Mouse (Mus musculus) left cerebral cortex, postnatal 14 days (tissue): ENCODE measurements around the gene Tubb2a. TPM values are rescaled to one million over a fixed set of nuclear protein-coding genes. Genes with fewer than 3 reads are reported as not detected.
A peak's percentile ranks its signal among the peaks of the same experiment; 100 is the strongest.

Source experiments
- DNase-seq, 2 experiments: peaks; one replicate each; pipeline ENCODE4 v3.0.0; 2021 to 2022; ENCODE audit warnings: low spot score in 2 of 2, mixed read lengths in 1 of 2
- intact Hi-C: fragments of 180-260 bp; cut with DNase I; formaldehyde crosslinking; loops from one replicate; pipeline ENCODE4 v1.15.1; 2025
- long read RNA-seq, 2 experiments: library from polyadenylated mRNA; stranded (forward); transcript quantifications; one replicate each; pipeline ENCODE4 v2.0.0; 2021
- total RNA-seq, 2 experiments: library from RNA; stranded (reverse); gene quantifications; 2 replicates each; pipeline ENCODE4 v1.2.3; 2021

The Tubb2a gene
- total RNA-seq: 1,000 to 10,000 TPM; 1,973 to 2,002 TPM
- long read RNA-seq, experiment 1, transcript Tubb2a-201 (4 exons, 1,610 nt): major isoform, 4,889 of 5,163 reads
- long read RNA-seq, experiment 1, partial matches to known transcripts: 36 of 5,163 reads
- long read RNA-seq, experiment 1, other reads (novel, unspliced or antisense): 238 of 5,163 reads
- long read RNA-seq, experiment 2, transcript Tubb2a-201 (4 exons, 1,610 nt): major isoform, 4,324 of 4,534 reads
- long read RNA-seq, experiment 2, partial matches to known transcripts: 198 of 4,534 reads
- long read RNA-seq, experiment 2, other reads (novel, unspliced or antisense): 12 of 4,534 reads

DNA sequence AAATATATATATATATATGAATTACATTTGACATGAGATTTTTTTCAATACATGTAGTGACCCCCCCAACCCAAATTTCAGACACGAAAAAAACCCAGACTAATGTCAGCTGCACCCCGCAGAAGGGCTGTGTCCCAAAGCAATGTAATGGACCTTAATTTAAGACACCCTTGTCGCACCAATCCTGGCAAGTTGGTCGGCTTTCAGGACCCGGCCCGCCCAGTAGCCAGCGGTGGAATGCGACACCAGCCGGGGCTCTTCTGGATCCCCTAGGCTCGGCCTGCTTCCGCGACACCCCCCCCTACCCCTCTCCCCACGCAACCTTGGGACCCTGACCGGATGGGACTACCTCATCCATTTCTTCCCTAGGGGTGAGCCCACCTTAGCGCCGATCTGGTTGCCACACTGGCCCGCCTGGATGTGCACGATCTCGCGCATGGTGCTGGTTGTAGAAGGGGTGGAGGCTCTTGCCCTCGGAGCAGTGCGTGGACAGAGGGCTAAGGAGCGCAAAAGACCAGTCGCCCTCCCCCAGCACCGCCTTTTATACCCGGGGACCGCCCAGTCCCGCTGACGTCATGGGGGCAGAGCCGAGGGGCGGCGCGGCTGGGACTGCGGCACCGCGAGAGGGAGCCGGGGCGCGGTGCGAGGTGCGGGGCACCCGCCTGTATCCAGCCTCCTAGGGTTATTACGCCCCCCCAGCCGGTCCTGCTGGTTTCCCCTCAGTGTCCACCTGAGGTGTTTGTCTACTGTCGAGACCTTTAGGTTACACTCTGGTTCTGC is at the start of gene Tubb2a:
TSS of gene Tubb2a (minus strand) at position 516 of the 780 bp plus-strand sequence.
- DNase-seq: peak; percentile 91 to 94
- intact Hi-C loops: loop anchor here (2.0 kb wide), 2 partner anchors 51 to 77 kb away; no protein-coding TSS in a partner anchor

DNA sequence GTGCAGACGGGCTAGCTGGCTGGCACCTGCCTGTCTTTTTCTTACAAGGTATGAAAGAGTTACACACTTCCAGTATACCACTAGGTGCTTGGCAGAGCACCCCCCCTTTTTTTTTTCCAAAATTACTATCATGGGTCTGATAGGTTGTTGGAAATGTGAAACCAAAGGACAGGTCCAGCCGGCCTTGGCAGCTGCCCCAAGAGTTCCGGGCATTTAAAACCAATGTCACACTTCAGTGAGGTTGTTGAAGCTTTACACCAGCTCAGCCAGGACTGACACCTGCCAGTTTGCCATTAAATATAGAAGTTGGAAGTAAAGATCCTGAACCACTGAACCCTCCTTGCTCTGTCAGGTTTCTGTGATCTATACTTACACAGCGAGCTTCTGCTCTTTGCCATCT is 47.9 kb upstream of the Tubb2a start:
- DNase-seq: no peak
- intact Hi-C loops: no loop called here

DNA sequence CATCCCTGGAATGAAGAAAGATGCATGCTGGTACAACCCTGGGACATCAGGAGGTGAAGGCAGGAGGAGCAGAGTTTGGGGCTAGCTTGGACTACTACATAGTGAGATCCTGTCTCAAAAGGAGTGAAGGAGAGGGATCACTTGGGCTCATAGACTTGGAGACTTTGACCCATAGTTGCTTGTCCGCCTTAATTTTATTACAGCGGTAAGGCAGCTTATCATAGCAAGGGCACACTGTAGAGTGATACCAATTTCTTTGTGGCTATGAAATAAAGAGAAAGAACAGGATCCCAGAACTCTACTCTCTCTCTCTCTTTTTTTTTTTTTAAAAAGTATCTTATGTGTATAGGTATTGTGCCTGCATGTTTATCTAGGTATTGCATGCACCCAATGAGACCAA is 42.7 kb upstream of the Tubb2a start:
- intact Hi-C loops: no loop called here
- no peak for DNase-seq

DNA sequence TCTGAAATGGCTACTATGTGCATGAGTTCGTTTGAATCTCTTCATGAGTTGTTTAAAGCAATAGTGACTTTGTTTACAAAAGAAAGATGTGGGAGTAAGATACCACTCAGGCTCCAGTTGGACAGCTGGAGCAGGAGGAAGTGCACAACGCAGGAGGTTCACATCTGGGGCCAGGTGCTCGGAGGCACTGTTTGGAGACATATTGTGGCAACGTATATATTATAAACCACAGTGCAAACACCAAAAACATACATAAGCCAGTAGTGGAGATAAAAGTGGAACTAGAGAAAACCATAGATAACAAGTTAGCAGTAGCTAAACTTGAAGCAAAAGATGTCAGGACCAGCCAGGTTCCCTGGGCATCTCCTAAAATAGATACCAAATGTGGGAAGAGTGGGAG is 41.6 kb upstream of the Tubb2a start:
- intact Hi-C loops: no loop called here
- DNase-seq: no peak

DNA sequence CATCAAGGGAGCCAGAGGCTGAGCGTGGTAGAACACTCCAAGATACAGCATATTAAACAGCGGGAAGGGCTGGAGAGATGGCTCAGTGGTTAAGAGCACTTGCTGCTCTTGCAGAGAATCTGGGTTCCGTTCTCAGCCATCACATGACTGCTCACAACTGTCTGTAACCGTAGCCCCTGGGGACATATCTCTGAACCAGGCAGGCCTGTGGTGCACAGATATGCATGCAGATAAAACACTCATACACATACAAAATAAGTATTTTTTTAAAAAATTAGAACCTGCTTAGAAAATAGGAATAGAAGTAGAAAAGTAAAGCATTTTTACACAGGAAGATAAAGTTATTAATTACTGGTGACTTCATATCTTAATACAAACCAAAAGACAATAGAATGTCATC is 41.0 kb upstream of the Tubb2a start:
- intact Hi-C loops: no loop called here
- DNase-seq: no peak

- intact Hi-C loops: no loop called here
- no peak for DNase-seq
These were observed 38.7 kb upstream of the Tubb2a start for GRCm38 (mm10) chr13:34116508-34116907.

- intact Hi-C loops: no loop called here
- DNase-seq: no peak
These were observed 36.8 kb upstream of the Tubb2a start for GRCm38 (mm10) chr13:34114654-34115053.

GRCm38 (mm10) chr13:34113086-34113485 is 35.3 kb upstream of the Tubb2a start:
- no peak for DNase-seq
- intact Hi-C loops: no loop called here

DNA sequence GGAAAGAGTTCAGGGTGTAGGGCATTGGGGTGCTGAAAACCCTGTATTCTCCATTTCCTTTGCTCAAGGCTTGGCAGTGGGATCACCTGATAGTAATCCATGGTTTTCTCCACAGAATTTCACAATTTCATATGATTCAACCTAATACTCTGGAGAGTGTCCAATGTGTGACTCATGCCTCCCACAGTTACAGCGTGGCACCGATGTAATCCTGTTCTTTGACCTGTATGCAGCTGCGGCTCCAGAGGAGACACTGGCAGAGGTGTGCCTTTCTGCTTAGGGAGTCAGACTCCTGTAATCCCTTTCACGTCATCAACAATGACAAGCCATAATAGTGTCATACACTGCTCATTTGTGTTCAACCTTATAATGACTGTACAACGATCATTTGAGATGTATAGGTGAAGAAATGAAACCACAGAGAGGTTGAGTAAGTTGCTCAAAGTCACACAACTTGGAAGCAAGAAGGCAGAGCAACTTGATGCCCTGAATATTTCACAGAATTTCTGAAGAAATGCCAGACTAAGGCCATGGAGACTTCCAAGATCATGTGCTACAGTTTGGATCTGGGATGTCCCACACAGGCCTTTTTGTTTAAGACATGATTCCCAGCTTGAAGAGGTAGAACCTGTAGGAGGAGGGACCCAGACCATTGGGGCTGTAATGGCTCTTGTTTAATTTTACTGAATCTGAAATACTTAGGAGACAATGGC is 34.7 kb upstream of the Tubb2a start:
- DNase-seq: no peak
- intact Hi-C loops: no loop called here

DNA sequence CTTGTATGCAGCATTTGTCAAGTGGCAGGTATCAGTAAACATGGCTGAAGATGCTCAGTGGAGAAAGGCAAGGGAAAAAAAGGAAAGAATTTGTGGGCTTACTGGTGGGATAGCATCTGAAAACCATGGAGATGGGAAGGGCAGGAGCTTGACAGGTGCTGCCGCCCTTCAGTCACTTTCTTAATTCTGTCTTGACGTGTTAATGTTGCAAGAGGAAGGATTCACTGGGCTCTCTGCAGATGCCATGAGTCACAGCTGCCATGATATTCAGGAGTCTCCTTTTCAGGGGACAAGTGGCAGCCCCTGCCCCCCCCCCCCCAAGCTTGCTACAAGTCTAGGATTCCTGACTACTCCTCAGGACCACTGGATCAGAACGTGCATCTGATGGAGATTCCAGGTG is 34.1 kb upstream of the Tubb2a start:
- no peak for DNase-seq
- intact Hi-C loops: no loop called here

GRCm38 (mm10) chr13:34111019-34111418 is 33.2 kb upstream of the Tubb2a start:
- no peak for DNase-seq
- intact Hi-C loops: no loop called here

GRCm38 (mm10) chr13:34109677-34110058 is 31.9 kb upstream of the Tubb2a start:
- intact Hi-C loops: no loop called here
- DNase-seq: no peak

DNA sequence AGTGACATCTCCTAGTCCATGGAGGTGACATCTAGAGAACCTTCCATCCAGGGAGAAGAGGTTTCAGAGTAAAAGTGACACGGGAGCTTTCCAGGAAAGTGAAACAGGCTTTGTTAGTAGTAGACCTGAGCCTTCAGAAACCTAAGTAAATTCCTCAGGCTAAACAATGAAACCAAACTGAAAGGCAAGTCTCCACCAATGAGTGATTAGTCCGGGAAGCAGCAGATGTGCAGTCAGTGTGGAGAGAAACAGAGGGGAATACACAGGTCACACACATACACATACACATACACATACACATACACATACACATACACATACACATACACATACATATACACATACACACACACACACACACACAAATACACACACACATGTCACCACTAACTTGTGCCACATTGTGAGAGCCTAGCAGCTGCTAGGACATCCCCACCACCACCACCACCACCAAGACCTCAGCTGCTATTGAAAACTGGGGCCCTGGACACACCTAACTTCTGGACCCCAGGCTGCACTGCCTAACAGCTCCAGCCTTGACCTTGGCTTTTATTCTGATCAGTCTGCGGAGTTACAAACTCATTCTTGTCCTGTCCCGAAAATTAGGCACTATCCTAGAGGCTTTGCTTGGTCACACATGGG is 31.3 kb upstream of the Tubb2a start:
- no peak for DNase-seq
- intact Hi-C loops: no loop called here

GRCm38 (mm10) chr13:34106999-34107398 is 29.2 kb upstream of the Tubb2a start:
- intact Hi-C loops: no loop called here
- no peak for DNase-seq

DNA sequence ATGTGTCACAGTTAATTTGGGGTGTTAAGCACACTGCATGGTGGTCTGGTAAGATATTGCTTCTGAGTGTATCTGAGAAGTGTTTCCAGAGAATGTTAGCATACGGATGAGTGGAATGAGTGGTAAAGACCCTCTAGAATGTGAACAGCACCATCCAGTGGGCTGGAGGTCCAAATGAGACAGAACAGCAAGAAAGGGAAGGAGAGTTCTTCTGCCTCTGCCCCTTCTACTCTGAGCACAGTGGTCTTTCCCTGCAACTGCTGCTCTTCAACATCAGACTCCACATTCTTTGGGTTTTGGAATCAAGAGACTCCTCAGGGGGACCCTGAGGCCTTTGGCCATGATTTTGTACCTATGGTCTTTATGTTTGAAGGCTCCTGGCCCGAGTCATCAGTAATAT is 28.4 kb upstream of the Tubb2a start:
- no peak for DNase-seq
- intact Hi-C loops: no loop called here

- intact Hi-C loops: no loop called here
- DNase-seq: no peak
These were observed 27.6 kb upstream of the Tubb2a start for GRCm38 (mm10) chr13:34105364-34105763.

DNA sequence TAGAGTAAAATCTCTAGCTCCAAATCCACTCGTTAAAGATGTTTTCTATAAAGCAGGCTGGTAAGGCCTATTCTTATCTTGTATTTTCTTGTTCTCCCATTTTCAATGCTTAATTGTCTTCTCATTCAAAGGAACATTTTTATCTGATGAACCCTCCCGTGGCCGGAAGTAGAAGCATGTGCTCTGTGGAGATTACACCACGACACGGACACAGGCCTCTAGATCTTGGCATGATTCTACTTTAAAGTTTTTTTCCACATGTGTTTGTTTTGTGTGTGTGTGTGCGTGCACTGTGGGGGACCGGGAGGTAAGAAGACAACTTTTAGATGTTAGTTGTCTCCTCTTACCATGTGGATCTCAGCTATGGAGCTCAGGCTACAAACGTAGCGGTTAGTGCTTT is 24.1 kb upstream of the Tubb2a start:
- intact Hi-C loops: no loop called here
- DNase-seq: no peak

DNA sequence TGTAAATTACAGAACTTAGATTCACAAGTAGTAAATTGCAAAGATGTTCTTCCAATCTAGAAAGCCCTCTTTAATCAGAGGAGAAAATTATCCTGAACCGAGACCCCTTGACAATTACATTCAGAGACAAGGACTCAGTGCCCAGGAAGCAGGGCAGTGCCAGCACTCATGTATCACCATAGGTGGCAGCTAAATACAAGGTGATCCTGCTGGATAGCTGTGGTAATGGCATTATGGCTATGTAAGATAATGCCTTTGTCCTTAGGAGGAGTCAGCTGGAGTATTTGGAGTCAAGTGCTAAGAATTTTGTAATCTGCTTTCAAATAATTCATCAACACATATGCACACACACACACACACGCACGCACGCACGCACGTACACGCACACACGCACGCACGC is 23.4 kb upstream of the Tubb2a start:
- intact Hi-C loops: no loop called here
- no peak for DNase-seq

DNA sequence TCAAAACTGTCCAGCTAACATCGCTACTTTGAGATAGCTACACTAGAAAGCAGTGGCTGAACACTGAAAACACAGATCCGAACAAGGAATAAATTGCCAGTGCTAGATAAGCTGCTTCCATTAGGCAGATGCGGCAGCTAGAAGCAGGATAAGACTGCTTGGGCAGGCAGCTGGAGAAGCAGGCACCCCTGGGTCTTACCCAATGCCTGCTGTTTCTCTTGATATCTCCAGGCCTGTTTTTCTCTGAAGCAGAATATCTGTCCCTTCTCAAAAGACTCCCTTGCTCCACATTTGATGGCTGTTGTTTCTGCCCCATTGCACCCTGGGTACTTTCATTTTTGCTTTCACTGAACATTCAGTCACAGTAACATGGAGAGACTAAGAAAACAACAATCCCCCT is 22.9 kb upstream of the Tubb2a start:
- intact Hi-C loops: no loop called here
- no peak for DNase-seq

GRCm38 (mm10) chr13:34097086-34097485 is 19.3 kb upstream of the Tubb2a start:
- intact Hi-C loops: loop anchor here (5.0 kb wide), 1 partner anchor 35 kb away; the partner anchor contains the start of gene Tubb2b
- no peak for DNase-seq
